Mouse (Mus musculus) erythroblast, embryonic 14.5 days (primary cell): ENCODE results near the gene Abcb11.

ENCODE experiments used
- GATA1 ChIP-seq: IDR thresholded peaks from 2 replicates; pipeline ENCODE4 v1.6.1; 2012; ENCODE audit warnings: low read length, inconsistent platforms, mixed read lengths
- TAL1 ChIP-seq: IDR thresholded peaks from 3 replicates; pipeline ENCODE4 v1.6.1; 2012; ENCODE audit warnings: low read length, inconsistent platforms, mixed read lengths

DNA sequence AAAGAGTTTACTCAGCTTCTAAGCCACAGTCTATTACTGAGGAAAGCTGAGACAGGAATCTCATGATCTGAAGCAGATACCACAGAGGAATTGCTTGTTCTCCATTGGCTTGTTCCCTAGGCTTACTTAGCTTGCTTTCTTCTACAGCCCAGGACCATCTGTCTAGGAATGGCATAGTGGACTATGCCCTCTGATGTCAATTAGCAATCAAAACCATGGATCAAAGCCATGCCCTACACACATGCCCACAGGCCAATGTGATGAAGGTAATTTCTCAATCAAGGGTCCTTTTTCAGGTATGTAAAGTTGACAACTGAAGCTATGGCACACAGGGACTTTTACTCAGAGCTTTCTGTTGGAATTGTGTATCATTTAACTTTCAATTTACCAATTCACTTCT, 47.9 kb downstream of the Abcb11 start:
- TF ChIP-seq GATA1 (no peak), TAL1 (no peak)
